Mouse (Mus musculus): Measurements from ENCODE around the gene Kcnk13. TPM values are rescaled to one million over a fixed set of nuclear protein-coding genes. Genes with fewer than 3 reads are reported as not detected.

Kcnk13 gene
- 0.56 and 0.78 TPM in 2 replicates for polyA plus RNA-seq (2014; fragmentation: Nextera tagmentation; extraction: Ambion mirVana)

DNA sequence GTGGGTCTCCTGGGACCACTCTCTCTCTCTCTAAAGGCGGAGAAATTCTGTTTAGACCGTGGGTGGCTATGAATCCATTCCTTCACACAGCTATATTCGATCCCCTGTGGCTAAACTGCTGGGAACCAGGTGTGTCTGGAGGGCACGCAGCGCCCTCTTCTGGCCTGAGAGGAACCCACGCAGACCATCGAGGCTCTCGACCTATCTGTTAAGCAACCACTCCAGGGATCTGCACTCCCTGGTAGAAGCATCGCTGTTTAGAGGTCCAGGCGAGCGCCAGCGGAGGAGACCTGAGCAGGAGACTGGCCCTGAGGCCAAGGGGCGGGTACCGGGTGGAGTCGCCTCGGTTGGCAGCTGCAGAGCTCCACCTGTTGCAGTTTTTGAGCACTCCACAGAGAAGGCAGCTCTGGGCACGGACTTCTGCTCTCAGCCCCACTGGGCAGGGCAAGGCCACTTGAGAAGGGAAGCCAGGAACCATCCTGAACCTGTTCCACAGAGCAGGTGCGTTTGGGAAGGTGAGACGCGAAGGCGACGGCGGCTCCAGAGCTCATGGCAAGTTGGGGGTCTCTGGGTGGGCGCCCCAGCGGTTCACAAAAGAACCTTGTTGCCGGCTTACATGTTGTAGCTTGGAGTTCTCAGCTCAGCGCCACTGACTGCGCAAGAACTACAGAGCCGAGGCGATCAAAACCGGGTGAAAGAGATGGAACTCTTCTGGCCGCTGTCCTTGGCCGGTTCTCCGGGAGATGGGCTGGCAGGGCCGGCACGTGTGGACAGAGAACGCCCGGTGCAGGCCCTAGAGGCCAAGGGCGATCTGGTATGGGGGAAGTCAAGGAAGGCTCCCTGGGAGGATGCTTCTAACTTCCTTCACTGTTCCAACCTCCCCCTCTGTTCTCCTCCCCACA lies at the start of gene Kcnk13:
Gene Kcnk13 (plus strand): TSS at position 199 of the 902 bp plus-strand sequence.
- H3K4me2 ChIP-seq (ENCODE audit: low read depth, severe bottlenecking): peak within 1 kb of the TSS; percentile 62
- H3K27ac ChIP-seq (replicated peaks; ENCODE audit: low read depth, low read length): no peak within 1 kb of the TSS
- ATAC-seq (ENCODE audit: insufficient number of reproducible peaks, low FRiP score, low TSS enrichment, low read depth) (peak; percentile 37), DNase-seq (ENCODE audit: low spot score) (peak; percentile 81)
- peak within 1 kb of the TSS; percentile 30 for H3K4me3 ChIP-seq (ENCODE audit: low read depth, low read length)
- no peak within 1 kb of the TSS for H3K9ac ChIP-seq (ENCODE audit: low read length)
- WGBS: 1% methylated on average over 39 of the region's 39 CpGs
- H3K4me1 ChIP-seq (ENCODE audit: control insufficient read depth, insufficient read depth, low read length): peaks cover 10% of the 10 kb centered on the region
- peaks cover 54% of the 10 kb centered on the region for H3K27me3 ChIP-seq (ENCODE audit: control insufficient read depth, insufficient read depth, low read length)
- no peaks in the 10 kb centered on the region for H3K9me3 ChIP-seq (ENCODE audit: control insufficient read depth, low read length)
- H3K36me3 ChIP-seq (ENCODE audit: control insufficient read depth, insufficient read depth, low read length): no peaks in the 10 kb centered on the region

- Histone ChIP-seq H3K4me1 (ENCODE audit: control insufficient read depth, insufficient read depth, low read length) (no peaks in the 10 kb centered on the region), H3K4me3 (ENCODE audit: low read depth, low read length) (no peak overlapping the region), H3K9me3 (ENCODE audit: control insufficient read depth, low read length) (no peaks in the 10 kb centered on the region), H3K9ac (ENCODE audit: low read length) (no peak overlapping the region), H3K27ac (replicated peaks; ENCODE audit: low read depth, low read length) (no peak overlapping the region), H3K27me3 (ENCODE audit: control insufficient read depth, insufficient read depth, low read length) (no peaks in the 10 kb centered on the region), H3K36me3 (ENCODE audit: control insufficient read depth, insufficient read depth, low read length) (peaks cover 2% of the 10 kb centered on the region; the same call in 1 of the 2 replicates), H3K4me2 (ENCODE audit: low read depth, severe bottlenecking) (no peak overlapping the region)
- DNase-seq (ENCODE audit: low spot score) (no peak), ATAC-seq (ENCODE audit: insufficient number of reproducible peaks, low FRiP score, low TSS enrichment, low read depth) (no peak)
- WGBS: 87% methylated on average over 15 of the region's 15 CpGs
Measured at GRCm38 (mm10) chr12:99917800-99918427, 46.4 kb upstream of the Kcnk13 start.

DNA sequence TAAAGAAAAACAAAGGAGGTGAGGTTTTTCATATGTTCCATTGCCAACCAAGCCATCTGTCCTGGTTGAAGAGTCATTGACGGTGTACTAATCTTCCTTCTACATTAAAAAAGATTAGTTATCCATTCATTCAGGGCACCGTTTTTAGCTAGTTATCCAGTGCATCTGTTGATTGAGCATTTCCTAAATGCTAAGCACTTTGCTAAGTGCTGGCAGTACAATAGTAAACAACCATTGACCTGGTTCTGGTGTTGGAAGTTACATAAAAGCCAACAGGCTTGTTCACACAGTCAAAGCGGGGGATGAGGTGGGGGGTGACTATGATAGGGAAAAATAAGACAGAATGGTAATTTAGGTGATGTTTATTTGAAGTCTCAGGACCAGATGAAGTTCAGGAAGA lies 44.7 kb upstream of the Kcnk13 start:
- no peaks in the 10 kb centered on the region for H3K9me3 ChIP-seq (ENCODE audit: control insufficient read depth, low read length)
- peaks cover 2% of the 10 kb centered on the region; the same call in 1 of the 2 replicates for H3K36me3 ChIP-seq (ENCODE audit: control insufficient read depth, insufficient read depth, low read length)
- H3K4me3 ChIP-seq (ENCODE audit: low read depth, low read length): no peak overlapping the region
- H3K4me2 ChIP-seq (ENCODE audit: low read depth, severe bottlenecking): no peak overlapping the region
- no peak overlapping the region for H3K9ac ChIP-seq (ENCODE audit: low read length)
- WGBS: 94% methylated on average over 3 of the region's 3 CpGs
- no peak for DNase-seq (ENCODE audit: low spot score)
- H3K27me3 ChIP-seq (ENCODE audit: control insufficient read depth, insufficient read depth, low read length): no peaks in the 10 kb centered on the region
- no peaks in the 10 kb centered on the region for H3K4me1 ChIP-seq (ENCODE audit: control insufficient read depth, insufficient read depth, low read length)
- H3K27ac ChIP-seq (replicated peaks; ENCODE audit: low read depth, low read length): no peak overlapping the region
- no peak for ATAC-seq (ENCODE audit: insufficient number of reproducible peaks, low FRiP score, low TSS enrichment, low read depth)

GRCm38 (mm10) chr12:99921045-99921444 lies 43.3 kb upstream of the Kcnk13 start:
- H3K27ac ChIP-seq (replicated peaks; ENCODE audit: low read depth, low read length): no peak overlapping the region
- H3K4me3 ChIP-seq (ENCODE audit: low read depth, low read length): no peak overlapping the region
- WGBS: 84% methylated on average over 3 of the region's 3 CpGs
- no peaks in the 10 kb centered on the region for H3K4me1 ChIP-seq (ENCODE audit: control insufficient read depth, insufficient read depth, low read length)
- H3K9ac ChIP-seq (ENCODE audit: low read length): no peak overlapping the region
- ATAC-seq (ENCODE audit: insufficient number of reproducible peaks, low FRiP score, low TSS enrichment, low read depth) (no peak), DNase-seq (ENCODE audit: low spot score) (no peak)
- H3K4me2 ChIP-seq (ENCODE audit: low read depth, severe bottlenecking): no peak overlapping the region
- H3K27me3 ChIP-seq (ENCODE audit: control insufficient read depth, insufficient read depth, low read length): no peaks in the 10 kb centered on the region
- no peaks in the 10 kb centered on the region for H3K9me3 ChIP-seq (ENCODE audit: control insufficient read depth, low read length)
- peaks cover 2% of the 10 kb centered on the region; the same call in 1 of the 2 replicates for H3K36me3 ChIP-seq (ENCODE audit: control insufficient read depth, insufficient read depth, low read length)

DNA sequence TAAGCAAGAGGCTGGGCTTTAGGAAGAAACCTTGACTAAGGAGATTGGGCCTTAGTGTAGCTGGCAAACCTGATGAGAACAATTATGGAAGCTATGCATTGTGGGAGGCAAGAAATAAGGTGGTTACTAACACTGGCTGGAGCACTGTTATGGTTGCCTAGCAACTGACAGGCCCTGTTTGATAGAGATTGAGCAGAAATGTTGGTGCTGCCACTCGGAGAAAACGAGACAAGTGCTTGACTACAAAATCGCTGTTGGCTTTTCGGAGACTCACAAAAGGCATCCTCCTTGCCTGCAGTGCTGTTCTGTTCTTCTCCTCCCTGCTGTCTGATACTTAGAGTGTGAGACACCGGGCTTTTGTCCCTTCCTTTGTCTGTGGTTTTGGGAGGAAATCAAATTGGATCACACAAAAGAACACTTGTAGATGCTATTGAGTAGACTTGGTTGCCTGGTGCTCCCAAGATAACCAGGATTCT lies 41.1 kb upstream of the Kcnk13 start:
- no peak for ATAC-seq (ENCODE audit: insufficient number of reproducible peaks, low FRiP score, low TSS enrichment, low read depth)
- Histone ChIP-seq H3K4me3 (ENCODE audit: low read depth, low read length) (no peak overlapping the region), H3K27ac (replicated peaks; ENCODE audit: low read depth, low read length) (no peak overlapping the region), H3K27me3 (ENCODE audit: control insufficient read depth, insufficient read depth, low read length) (no peaks in the 10 kb centered on the region), H3K4me2 (ENCODE audit: low read depth, severe bottlenecking) (no peak overlapping the region), H3K9me3 (ENCODE audit: control insufficient read depth, low read length) (no peaks in the 10 kb centered on the region), H3K36me3 (ENCODE audit: control insufficient read depth, insufficient read depth, low read length) (no peaks in the 10 kb centered on the region; the same call in 1 of the 2 replicates), H3K4me1 (ENCODE audit: control insufficient read depth, insufficient read depth, low read length) (no peaks in the 10 kb centered on the region), H3K9ac (ENCODE audit: low read length) (no peak overlapping the region)
- WGBS: 78% methylated on average over 5 of the region's 5 CpGs
- no peak for DNase-seq (ENCODE audit: low spot score)

DNA sequence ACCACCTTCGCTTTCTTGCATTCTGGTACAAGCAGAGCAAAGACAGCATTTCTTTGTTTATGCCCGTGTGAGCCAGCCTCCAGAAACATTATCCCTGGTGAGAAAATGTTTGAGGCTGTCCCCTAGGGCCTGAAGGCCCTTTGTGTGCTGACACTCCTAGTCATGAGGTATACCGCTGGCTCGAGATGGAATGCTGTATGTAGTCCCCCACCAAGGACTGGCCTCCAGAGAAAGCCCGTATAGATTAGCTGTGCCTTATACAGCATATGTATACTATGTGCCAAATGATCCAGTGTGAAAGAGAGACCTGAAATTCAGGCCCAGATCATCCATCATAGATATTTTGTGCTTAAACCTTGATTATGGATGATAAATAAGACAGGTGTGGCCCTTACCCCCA lies 40.6 kb upstream of the Kcnk13 start:
- H3K36me3 ChIP-seq (ENCODE audit: control insufficient read depth, insufficient read depth, low read length): no peaks in the 10 kb centered on the region; the same call in 1 of the 2 replicates
- H3K27ac ChIP-seq (replicated peaks; ENCODE audit: low read depth, low read length): no peak overlapping the region
- 90% methylated on average over 5 of the region's 5 CpGs for WGBS
- DNase-seq (ENCODE audit: low spot score) (no peak), ATAC-seq (ENCODE audit: insufficient number of reproducible peaks, low FRiP score, low TSS enrichment, low read depth) (no peak)
- no peaks in the 10 kb centered on the region for H3K4me1 ChIP-seq (ENCODE audit: control insufficient read depth, insufficient read depth, low read length)
- H3K4me3 ChIP-seq (ENCODE audit: low read depth, low read length): no peak overlapping the region
- H3K9ac ChIP-seq (ENCODE audit: low read length): no peak overlapping the region
- H3K27me3 ChIP-seq (ENCODE audit: control insufficient read depth, insufficient read depth, low read length): no peaks in the 10 kb centered on the region
- H3K4me2 ChIP-seq (ENCODE audit: low read depth, severe bottlenecking): no peak overlapping the region
- no peaks in the 10 kb centered on the region for H3K9me3 ChIP-seq (ENCODE audit: control insufficient read depth, low read length)

DNA sequence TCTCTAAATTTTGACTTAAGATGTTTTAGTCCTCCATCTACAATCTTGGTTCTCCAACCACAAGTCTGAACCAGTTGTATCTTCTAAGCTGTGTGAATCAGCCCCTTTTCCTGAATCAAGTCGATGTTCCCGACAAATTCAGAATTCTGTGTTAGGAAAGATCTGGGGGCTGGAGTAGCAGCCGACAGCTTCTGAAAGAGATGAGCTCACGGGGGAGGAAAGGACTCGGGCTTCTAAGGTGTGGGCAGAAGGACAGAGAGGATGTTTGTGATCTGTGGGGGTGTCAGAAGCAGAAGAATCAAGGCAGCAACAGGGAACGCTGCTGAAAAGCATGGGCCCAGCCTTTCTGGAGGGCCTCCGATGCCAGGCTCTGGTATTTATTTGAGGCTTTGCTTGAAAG lies 36.0 kb upstream of the Kcnk13 start:
- Histone ChIP-seq H3K4me1 (ENCODE audit: control insufficient read depth, insufficient read depth, low read length) (no peaks in the 10 kb centered on the region), H3K27ac (replicated peaks; ENCODE audit: low read depth, low read length) (no peak overlapping the region), H3K4me2 (ENCODE audit: low read depth, severe bottlenecking) (no peak overlapping the region), H3K27me3 (ENCODE audit: control insufficient read depth, insufficient read depth, low read length) (no peaks in the 10 kb centered on the region), H3K9me3 (ENCODE audit: control insufficient read depth, low read length) (no peaks in the 10 kb centered on the region), H3K36me3 (ENCODE audit: control insufficient read depth, insufficient read depth, low read length) (no peaks in the 10 kb centered on the region; the same call in 1 of the 2 replicates), H3K9ac (ENCODE audit: low read length) (no peak overlapping the region), H3K4me3 (ENCODE audit: low read depth, low read length) (no peak overlapping the region)
- ATAC-seq (ENCODE audit: insufficient number of reproducible peaks, low FRiP score, low TSS enrichment, low read depth) (no peak), DNase-seq (ENCODE audit: low spot score) (no peak)
- WGBS: 92% methylated on average over 7 of the region's 7 CpGs

GRCm38 (mm10) chr12:99929160-99929559 lies 35.1 kb upstream of the Kcnk13 start:
- Histone ChIP-seq H3K9ac (ENCODE audit: low read length) (no peak overlapping the region), H3K4me1 (ENCODE audit: control insufficient read depth, insufficient read depth, low read length) (no peaks in the 10 kb centered on the region), H3K4me3 (ENCODE audit: low read depth, low read length) (no peak overlapping the region), H3K9me3 (ENCODE audit: control insufficient read depth, low read length) (no peaks in the 10 kb centered on the region), H3K27me3 (ENCODE audit: control insufficient read depth, insufficient read depth, low read length) (no peaks in the 10 kb centered on the region), H3K27ac (replicated peaks; ENCODE audit: low read depth, low read length) (no peak overlapping the region), H3K36me3 (ENCODE audit: control insufficient read depth, insufficient read depth, low read length) (no peaks in the 10 kb centered on the region; the same call in 1 of the 2 replicates), H3K4me2 (ENCODE audit: low read depth, severe bottlenecking) (no peak overlapping the region)
- DNase-seq (ENCODE audit: low spot score) (no peak), ATAC-seq (ENCODE audit: insufficient number of reproducible peaks, low FRiP score, low TSS enrichment, low read depth) (no peak)
- WGBS: 77% methylated on average over 1 of the region's 1 CpGs
